Mouse (Mus musculus) erythroblast, embryonic 14.5 days (primary cell): ENCODE data around the gene Rnf180.

ENCODE experiments used
- GATA1 ChIP-seq: IDR thresholded peaks from 2 replicates; pipeline ENCODE4 v1.6.1; 2012; ENCODE audit warnings: low read length, inconsistent platforms, mixed read lengths
- TAL1 ChIP-seq: IDR thresholded peaks from 3 replicates; pipeline ENCODE4 v1.6.1; 2012; ENCODE audit warnings: low read length, inconsistent platforms, mixed read lengths

DNA sequence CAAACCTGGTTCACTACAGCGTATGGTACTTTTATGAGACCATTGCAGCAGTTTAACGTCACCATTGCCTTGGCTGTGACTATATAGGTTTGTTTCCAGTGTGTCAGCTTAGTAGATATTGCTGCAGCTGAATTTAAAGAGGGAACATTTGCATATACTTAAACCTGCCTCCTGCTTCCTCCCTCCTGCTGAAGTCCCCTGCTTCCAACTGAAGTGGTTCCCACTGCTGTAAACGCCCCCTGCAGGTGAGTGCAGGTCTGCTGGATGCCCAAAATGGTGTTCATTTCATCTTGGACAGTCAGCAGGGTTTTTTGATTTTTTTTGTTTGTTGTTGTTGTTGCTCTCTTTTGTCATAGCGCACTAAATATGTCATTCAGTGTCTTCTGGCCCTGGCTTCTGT lies 140.7 kb downstream of the Rnf180 start:
- TF ChIP-seq TAL1: no peak
- TF ChIP-seq GATA1: no peak
